Mouse (Mus musculus): ENCODE data around the gene Uox.

The Uox gene

GRCm38 (mm10) chr3:146617946-146618345 is 47.7 kb downstream of the Uox start:
- ATAC-seq (ENCODE audit: insufficient number of reproducible peaks, low FRiP score, low TSS enrichment), result no peak

- no peak for ATAC-seq (ENCODE audit: insufficient number of reproducible peaks, low FRiP score, low TSS enrichment)
Observed at GRCm38 (mm10) chr3:146618357-146618756, 48.1 kb downstream of the Uox start.

GRCm38 (mm10) chr3:146620101-146620500 is 49.9 kb downstream of the Uox start:
- no peak; the same call in 1 of the 2 replicates for ATAC-seq (ENCODE audit: insufficient number of reproducible peaks, low FRiP score, low TSS enrichment)

GRCm38 (mm10) chr3:146620555-146621249 is 50.5 kb downstream of the Uox start:
- peak; percentile 94 for ATAC-seq (ENCODE audit: insufficient number of reproducible peaks, low FRiP score, low TSS enrichment)

- ATAC-seq (ENCODE audit: insufficient number of reproducible peaks, low FRiP score, low TSS enrichment), result no peak
Observed at GRCm38 (mm10) chr3:146621966-146622365, 51.7 kb downstream of the Uox start.

GRCm38 (mm10) chr3:146625766-146626165 is 55.5 kb downstream of the Uox start:
- ATAC-seq (ENCODE audit: insufficient number of reproducible peaks, low FRiP score, low TSS enrichment), result no peak

- ATAC-seq (ENCODE audit: insufficient number of reproducible peaks, low FRiP score, low TSS enrichment), result no peak
Observed at GRCm38 (mm10) chr3:146628227-146628982, 58.2 kb downstream of the Uox start.

- ATAC-seq (ENCODE audit: insufficient number of reproducible peaks, low FRiP score, low TSS enrichment), result no peak
Observed at GRCm38 (mm10) chr3:146632506-146632905, 62.3 kb downstream of the Uox start.

- ATAC-seq (ENCODE audit: insufficient number of reproducible peaks, low FRiP score, low TSS enrichment), result no peak
Observed at GRCm38 (mm10) chr3:146641818-146642427, 71.7 kb downstream of the Uox start.

- no peak for ATAC-seq (ENCODE audit: insufficient number of reproducible peaks, low FRiP score, low TSS enrichment)
Observed at GRCm38 (mm10) chr3:146649311-146649894, 79.2 kb downstream of the Uox start.

- ATAC-seq (ENCODE audit: insufficient number of reproducible peaks, low FRiP score, low TSS enrichment), result no peak
Observed at GRCm38 (mm10) chr3:146650716-146651115, 80.5 kb downstream of the Uox start.

- ATAC-seq (ENCODE audit: insufficient number of reproducible peaks, low FRiP score, low TSS enrichment), result no peak
Observed at GRCm38 (mm10) chr3:146651217-146651616, 81.0 kb downstream of the Uox start, which contains the start of gene 4930503B20Rik. Gene 4930503B20Rik (minus strand): TSS chr3:146651317.

GRCm38 (mm10) chr3:146652431-146652830 is 82.2 kb downstream of the Uox start:
- no peak for ATAC-seq (ENCODE audit: insufficient number of reproducible peaks, low FRiP score, low TSS enrichment)

GRCm38 (mm10) chr3:146653692-146654091 is 83.5 kb downstream of the Uox start:
- no peak for ATAC-seq (ENCODE audit: insufficient number of reproducible peaks, low FRiP score, low TSS enrichment)

- ATAC-seq (ENCODE audit: insufficient number of reproducible peaks, low FRiP score, low TSS enrichment), result no peak
Observed at GRCm38 (mm10) chr3:146655111-146655577, 84.9 kb downstream of the Uox start.

- no peak for ATAC-seq (ENCODE audit: insufficient number of reproducible peaks, low FRiP score, low TSS enrichment)
Observed at GRCm38 (mm10) chr3:146657433-146657832, 87.2 kb downstream of the Uox start.

GRCm38 (mm10) chr3:146658061-146658639 is 87.9 kb downstream of the Uox start:
- ATAC-seq (ENCODE audit: insufficient number of reproducible peaks, low FRiP score, low TSS enrichment), result no peak

- ATAC-seq (ENCODE audit: insufficient number of reproducible peaks, low FRiP score, low TSS enrichment), result peak; percentile 77
Observed at GRCm38 (mm10) chr3:146659321-146659720, 89.1 kb downstream of the Uox start.

GRCm38 (mm10) chr3:146661001-146661400 is 90.8 kb downstream of the Uox start:
- ATAC-seq (ENCODE audit: insufficient number of reproducible peaks, low FRiP score, low TSS enrichment), result no peak

GRCm38 (mm10) chr3:146661907-146662306 is 91.7 kb downstream of the Uox start:
- ATAC-seq (ENCODE audit: insufficient number of reproducible peaks, low FRiP score, low TSS enrichment), result no peak
